Mouse (Mus musculus) adrenal gland, postnatal 25 days (tissue): ENCODE measurements around the gene Dab1. TPM values are rescaled to one million over a fixed set of nuclear protein-coding genes. Genes with fewer than 3 reads are reported as not detected.
A peak's percentile ranks its signal among the peaks of the same experiment; 100 is the strongest.

Experiments
- DNase-seq: peaks from one replicate; pipeline ENCODE4 v3.0.0; 2021; ENCODE audit warnings: mixed read lengths
- total RNA-seq: library from RNA; stranded (reverse); gene quantifications from 2 replicates; pipeline ENCODE4 v1.2.3, GENCODE M21; 2021

Gene Dab1
- total RNA-seq, 1 experiment from 2014 or later = 1.0 TPM

- DNase-seq = no peak
Observed at GRCm38 (mm10) chr4:104602804-104603203, 983.6 kb downstream of the Dab1 start.

GRCm38 (mm10) chr4:104604298-104604697, 985.1 kb downstream of the Dab1 start:
- no peak for DNase-seq

GRCm38 (mm10) chr4:104606881-104607280, 987.7 kb downstream of the Dab1 start:
- DNase-seq = no peak

- DNase-seq = no peak
Observed at GRCm38 (mm10) chr4:104607636-104608035, 988.5 kb downstream of the Dab1 start.

GRCm38 (mm10) chr4:104619452-104619851, 1000.3 kb downstream of the Dab1 start:
- DNase-seq = no peak

- no peak for DNase-seq
Observed at GRCm38 (mm10) chr4:104625316-104625715, 1006.2 kb downstream of the Dab1 start.

- no peak for DNase-seq
Observed at GRCm38 (mm10) chr4:104628708-104629107, 1009.5 kb downstream of the Dab1 start.

GRCm38 (mm10) chr4:104637016-104637415, 1017.9 kb downstream of the Dab1 start:
- DNase-seq = no peak

GRCm38 (mm10) chr4:104640617-104641016, 1021.5 kb downstream of the Dab1 start:
- no peak for DNase-seq

GRCm38 (mm10) chr4:104642761-104643469, 1023.8 kb downstream of the Dab1 start:
- no peak for DNase-seq

GRCm38 (mm10) chr4:104643534-104644356, 1024.6 kb downstream of the Dab1 start:
- DNase-seq = no peak

GRCm38 (mm10) chr4:104644357-104644630, 1025.1 kb downstream of the Dab1 start:
- no peak for DNase-seq

- DNase-seq = no peak
Observed at GRCm38 (mm10) chr4:104644862-104645261, 1025.7 kb downstream of the Dab1 start.

GRCm38 (mm10) chr4:104651761-104652160, 1032.6 kb downstream of the Dab1 start:
- no peak for DNase-seq

- DNase-seq = no peak
Observed at GRCm38 (mm10) chr4:104656728-104657127, 1037.6 kb downstream of the Dab1 start.

- no peak for DNase-seq
Observed at GRCm38 (mm10) chr4:104662841-104663614, 1043.9 kb downstream of the Dab1 start.

GRCm38 (mm10) chr4:104665553-104665952, 1046.4 kb downstream of the Dab1 start:
- DNase-seq = peak; percentile 69

- DNase-seq = no peak
Observed at GRCm38 (mm10) chr4:104666831-104667551, 1047.8 kb downstream of the Dab1 start.

GRCm38 (mm10) chr4:104668061-104668460, 1048.9 kb downstream of the Dab1 start:
- DNase-seq = no peak

GRCm38 (mm10) chr4:104669406-104669805, 1050.2 kb downstream of the Dab1 start:
- DNase-seq = no peak

- no peak for DNase-seq
Observed at GRCm38 (mm10) chr4:104670741-104671140, 1051.6 kb downstream of the Dab1 start.

- no peak for DNase-seq
Observed at GRCm38 (mm10) chr4:104673317-104673716, 1054.2 kb downstream of the Dab1 start.
